Comparison of ENCODE assay signal across 20 mouse cellular contexts in the genomic region with DNA sequence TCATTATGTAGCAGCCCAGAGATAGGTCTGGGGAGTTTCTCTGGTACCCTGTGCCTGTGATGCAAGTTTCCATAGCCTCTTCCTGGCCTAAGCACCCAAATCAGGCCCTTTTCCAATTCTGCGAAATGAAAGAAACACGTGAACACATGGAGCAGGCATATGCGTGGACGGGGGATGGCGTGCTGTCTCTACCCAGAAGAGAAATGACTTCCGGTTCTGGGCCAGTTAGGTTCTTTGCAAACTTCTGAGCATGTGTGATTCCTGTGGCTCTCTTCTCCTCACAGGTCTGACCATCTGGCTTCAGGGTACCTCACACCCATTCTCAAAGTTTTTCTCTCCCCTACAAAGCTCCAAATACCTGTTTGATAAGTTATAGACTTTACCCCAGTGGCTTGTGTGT.
"Had no signal": no experiment of that assay in that cellular context is flagged by ENCODE, and none has a peak within 500 bp of the region (broad histone marks: within the 10 kb centered on the region; RNA-seq: fewer than 3 reads in every experiment).

No protein-coding gene starts in this region.

- H3K4me3 ChIP-seq: midbrain, embryonic 10.5 days; midbrain, embryonic 12.5 days; myocyte; neural tube, embryonic 13.5 days; neural tube, embryonic 15.5 days; stomach, embryonic 15.5 days had no signal

- H3K4me2 ChIP-seq: lung, embryonic 14.5 days; midbrain, embryonic 12.5 days; neural tube, embryonic 13.5 days; neural tube, embryonic 15.5 days; stomach, embryonic 15.5 days had no signal

- ATAC-seq: midbrain, embryonic 16.5 days had no signal

- H3K9ac ChIP-seq: lung, embryonic 14.5 days; midbrain, embryonic 12.5 days; neural tube, embryonic 13.5 days; neural tube, embryonic 15.5 days; stomach, embryonic 15.5 days had no signal

- H3K36me3 ChIP-seq: midbrain, embryonic 10.5 days; midbrain, embryonic 12.5 days; neural tube, embryonic 13.5 days; neural tube, embryonic 15.5 days; stomach, embryonic 15.5 days had no signal

- H3K27ac ChIP-seq: midbrain, embryonic 10.5 days; midbrain, embryonic 12.5 days; neural tube, embryonic 13.5 days; neural tube, embryonic 15.5 days; stomach, embryonic 15.5 days; stomach, postnatal 0 days had no signal

- H3K27me3 ChIP-seq: neural tube, embryonic 13.5 days; neural tube, embryonic 15.5 days; stomach, embryonic 15.5 days had no signal

- H3K9me3 ChIP-seq: midbrain, embryonic 10.5 days; midbrain, embryonic 12.5 days; neural tube, embryonic 13.5 days; neural tube, embryonic 15.5 days; stomach, embryonic 15.5 days had no signal

- DNase-seq: lung, adult 18-20 months; lung, embryonic 14.5 days; lung, postnatal 10 days; lung, postnatal 4 days; midbrain, embryonic 14.5 days; retina, postnatal 1 day; right cerebral cortex, adult 18-20 months; right cerebral cortex, postnatal 25 days; right cerebral cortex, postnatal 4 days; spleen, adult 18-20 months; thymus, adult 2 months; thymus, postnatal 25 days had no signal
